Mouse (Mus musculus) testis, postnatal 10 days (tissue): ENCODE data around the gene Katna1.

ENCODE experiments used
- DNase-seq: peaks from one replicate; pipeline ENCODE4 v3.0.0; 2021; ENCODE audit warnings: low spot score

The Katna1 gene

GRCm38 (mm10) chr10:7779751-7780237 lies 54.0 kb downstream of the Katna1 start:
- DNase-seq = no peak

GRCm38 (mm10) chr10:7780238-7781176 lies 54.7 kb downstream of the Katna1 start:
- peak; percentile 94 for DNase-seq

GRCm38 (mm10) chr10:7781214-7781613 lies 55.4 kb downstream of the Katna1 start:
- DNase-seq = no peak

- no peak for DNase-seq
These were observed 61.5 kb downstream of the Katna1 start for GRCm38 (mm10) chr10:7787319-7787718.

- DNase-seq = no peak
These were observed 66.5 kb downstream of the Katna1 start for GRCm38 (mm10) chr10:7792254-7792750.

- DNase-seq = peak; percentile 95
These were observed 67.1 kb downstream of the Katna1 start, which contains the start of the genes Ginm1 and Ppil4 for GRCm38 (mm10) chr10:7792751-7793385. Gene Ginm1, minus strand, starts transcription at chr10:7792824. Gene Ppil4, plus strand, starts transcription at chr10:7792891.

GRCm38 (mm10) chr10:7801258-7801657 lies 75.5 kb downstream of the Katna1 start:
- DNase-seq = no peak

GRCm38 (mm10) chr10:7802519-7803140 lies 76.8 kb downstream of the Katna1 start:
- no peak for DNase-seq

- no peak for DNase-seq
These were observed 84.1 kb downstream of the Katna1 start for GRCm38 (mm10) chr10:7809937-7810336.
